Mouse (Mus musculus): ENCODE results near the gene Topaz1. TPM values are rescaled to one million over a fixed set of nuclear protein-coding genes. Genes with fewer than 3 reads are reported as not detected.

Topaz1 gene
- not detected for total RNA-seq (2021)
- long read RNA-seq, experiment 1 = 0 reads
- long read RNA-seq, experiment 2 = 0 reads

DNA sequence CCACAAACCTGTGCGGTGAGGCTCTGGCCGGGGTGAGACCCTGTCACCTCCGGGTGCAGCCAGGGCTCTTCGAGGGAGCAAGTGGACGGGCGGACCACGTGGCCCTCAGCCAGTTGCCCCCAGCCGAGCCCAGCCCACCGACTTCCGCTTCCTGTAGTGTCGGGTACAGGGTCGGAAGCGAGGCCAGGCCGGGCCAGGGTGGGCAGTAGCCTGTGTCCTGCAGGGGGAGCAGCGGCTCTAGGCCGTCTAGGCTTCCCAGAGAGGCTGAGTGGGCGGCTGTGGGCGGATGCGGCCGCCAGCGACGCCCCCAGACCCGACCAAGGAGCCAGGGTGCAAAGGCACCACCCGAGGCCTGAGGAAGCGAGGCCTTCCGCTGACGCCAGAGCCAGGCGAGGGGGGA is at the start of gene Topaz1:
Topaz1 (plus strand) TSS at position 287 of the 400 bp plus-strand sequence.
- no peak for DNase-seq

DNA sequence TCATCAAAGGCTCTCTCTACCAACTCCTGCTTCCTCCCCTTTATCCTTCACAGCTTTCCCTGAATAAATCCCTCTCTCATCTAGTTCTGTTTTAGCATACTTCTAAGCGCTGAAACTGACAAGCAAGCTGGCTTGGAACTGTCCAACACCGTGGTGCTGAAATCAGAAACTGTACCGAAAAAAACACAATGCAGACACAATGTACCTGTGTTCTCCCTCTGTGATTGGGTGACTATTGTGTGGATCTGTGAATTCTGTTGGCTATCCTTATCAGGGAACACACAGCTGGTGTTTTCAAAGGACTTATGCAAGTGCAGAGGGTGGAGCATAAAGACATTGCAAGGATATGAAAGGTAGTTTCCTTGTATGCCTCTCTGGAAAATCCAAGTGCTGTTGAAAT is 45.3 kb upstream of the Topaz1 start:
- DNase-seq = peak in 1 of 2 experiments; percentile 38

DNA sequence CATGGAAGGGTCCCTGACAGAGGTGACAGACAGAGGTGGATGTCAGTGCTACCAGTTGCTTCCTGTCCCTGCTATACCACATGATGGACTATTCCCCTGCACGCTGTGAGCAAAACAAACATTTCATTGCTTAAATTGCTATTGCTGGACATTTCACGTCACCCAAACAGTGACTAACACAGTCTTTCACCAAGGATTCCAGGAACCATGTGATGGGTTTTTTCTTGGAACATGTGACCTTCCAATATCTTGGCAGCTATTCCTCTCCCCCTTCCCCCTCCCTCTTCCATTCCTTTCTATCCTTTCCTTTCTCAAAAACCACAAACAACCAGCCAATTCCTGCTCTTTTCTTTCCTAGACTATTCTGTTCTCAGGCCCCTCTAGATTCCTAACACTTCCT is 33.3 kb upstream of the Topaz1 start:
- DNase-seq = no peak

DNA sequence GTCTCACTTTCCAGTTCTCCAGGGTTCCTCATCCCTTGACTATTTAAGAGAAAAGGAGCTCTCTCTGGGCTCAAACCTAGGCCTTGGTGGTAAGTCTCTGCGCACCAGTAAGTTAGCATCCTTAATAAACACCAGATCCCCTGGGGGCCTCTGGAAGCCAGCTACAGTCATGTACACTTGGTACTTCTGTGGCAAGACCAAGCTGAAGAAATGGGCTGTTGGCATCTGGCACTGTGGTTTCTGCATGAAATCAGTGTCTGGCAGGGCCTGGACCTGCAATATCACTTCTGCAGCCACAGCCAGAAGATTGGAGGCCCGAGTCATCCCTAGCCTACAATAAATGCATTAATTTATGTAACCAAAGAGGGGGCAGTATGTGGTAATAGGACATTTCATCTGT is 32.1 kb upstream of the Topaz1 start:
- DNase-seq = no peak

DNA sequence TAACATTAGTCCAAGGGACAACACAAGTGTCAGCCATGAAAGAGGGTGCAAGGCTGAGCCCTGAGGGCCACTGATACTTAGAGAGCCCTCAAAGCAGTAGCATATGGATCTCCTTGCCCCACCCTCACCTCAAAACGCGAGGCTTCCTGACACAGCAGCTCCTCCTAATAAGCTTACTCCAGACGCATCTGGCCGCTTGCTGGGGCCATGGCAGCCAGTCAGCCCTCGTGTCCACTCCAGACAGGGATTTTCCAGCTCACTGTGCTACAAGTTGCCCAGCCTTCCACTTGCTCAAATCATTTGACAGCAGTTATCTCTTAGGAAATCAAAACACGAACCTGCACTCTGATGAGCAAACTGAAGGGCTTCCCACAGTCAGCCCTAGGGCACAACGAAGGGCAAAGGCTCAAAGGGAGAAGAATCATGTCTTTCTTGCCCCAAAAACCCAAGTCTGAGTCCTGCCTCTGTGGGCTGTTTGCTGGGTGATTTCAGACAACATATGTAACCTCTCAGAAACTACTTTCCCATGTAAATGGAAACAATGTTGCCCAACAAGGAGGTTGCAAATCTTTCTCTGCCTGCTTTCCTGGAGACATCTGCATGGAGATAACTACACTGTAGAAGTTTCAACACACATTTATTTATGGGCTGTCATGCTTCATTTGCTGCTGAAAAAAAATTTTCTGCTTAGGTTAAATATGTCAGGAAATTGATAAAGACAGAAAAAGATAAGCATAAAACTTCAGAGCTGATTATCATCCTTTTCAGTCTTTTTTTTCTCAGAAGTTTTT is 30.8 kb upstream of the Topaz1 start:
- DNase-seq = no peak

DNA sequence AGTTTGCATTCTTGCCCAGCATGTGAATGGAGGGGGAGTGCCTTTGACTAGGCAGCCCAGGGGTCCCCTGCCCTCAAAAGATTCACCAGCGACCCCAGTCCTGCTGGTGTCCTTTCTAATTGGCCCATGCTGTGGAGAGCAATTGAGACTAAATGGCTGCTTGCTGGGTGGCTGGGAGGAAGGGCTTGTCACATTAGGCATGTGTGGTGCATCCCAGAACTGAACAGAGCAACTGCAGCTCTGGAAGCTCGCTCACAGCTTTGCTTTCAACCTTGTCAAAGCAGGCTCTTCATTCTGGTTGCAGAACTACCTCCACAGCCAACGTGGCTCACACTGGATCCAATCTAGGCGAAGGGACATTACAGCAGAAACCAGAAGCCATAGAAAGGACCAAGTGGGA is 24.9 kb upstream of the Topaz1 start:
- no peak for DNase-seq

DNA sequence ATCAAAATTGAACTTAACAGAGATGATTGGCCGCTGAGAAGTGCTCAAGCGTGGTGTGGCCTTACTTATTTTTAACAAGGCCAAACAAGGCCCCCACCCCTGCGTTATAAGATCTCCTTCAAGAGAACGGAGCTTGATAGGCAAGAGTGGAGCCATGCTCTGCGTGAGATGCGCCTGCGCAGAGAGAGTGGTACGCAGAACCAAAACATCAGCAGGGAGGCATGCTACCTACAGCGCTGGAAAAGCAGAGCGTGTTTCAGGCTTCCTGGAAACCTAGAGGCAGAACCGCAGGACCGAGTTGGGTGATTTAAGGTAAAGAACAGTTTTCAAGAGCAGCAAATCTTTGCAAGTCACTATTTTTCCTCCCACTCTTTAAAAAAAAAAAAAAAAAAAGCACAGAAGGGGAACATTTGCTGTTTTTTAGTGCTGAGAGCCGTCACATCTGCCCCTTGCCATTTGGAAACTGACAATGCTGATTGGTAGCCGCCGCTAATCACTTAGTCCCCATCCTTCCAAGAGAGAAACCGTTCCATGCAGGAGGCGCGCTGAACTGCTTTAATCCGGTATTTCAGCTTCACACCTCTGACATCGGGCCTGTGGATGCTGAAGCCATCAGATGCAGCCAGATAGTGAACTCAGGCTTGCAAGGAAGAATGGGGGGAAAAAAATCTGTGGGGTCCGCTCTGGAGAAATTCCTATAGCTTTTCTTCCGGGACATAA is 21.9 kb upstream of the Topaz1 start:
- DNase-seq = no peak

DNA sequence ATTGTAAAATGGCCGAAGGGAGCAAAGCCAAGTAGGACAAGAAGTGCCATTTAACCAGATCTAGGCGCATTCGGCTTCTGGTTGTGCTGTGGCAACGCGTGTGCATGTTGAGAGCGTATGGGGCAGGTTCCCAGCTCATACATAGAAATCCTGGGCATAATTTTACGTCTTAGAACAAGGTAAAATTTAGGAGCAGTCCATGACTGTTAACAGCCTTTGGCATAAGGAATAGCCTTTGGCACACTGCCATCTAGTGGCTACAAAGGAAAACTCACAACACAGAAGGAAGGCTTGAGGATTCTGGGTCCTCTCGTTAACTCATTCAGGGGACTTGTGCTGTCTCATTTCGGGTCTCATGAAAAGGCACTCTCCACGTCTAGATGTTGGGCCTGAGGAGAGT is 17.6 kb upstream of the Topaz1 start:
- DNase-seq = peak; percentile 34 to 51

DNA sequence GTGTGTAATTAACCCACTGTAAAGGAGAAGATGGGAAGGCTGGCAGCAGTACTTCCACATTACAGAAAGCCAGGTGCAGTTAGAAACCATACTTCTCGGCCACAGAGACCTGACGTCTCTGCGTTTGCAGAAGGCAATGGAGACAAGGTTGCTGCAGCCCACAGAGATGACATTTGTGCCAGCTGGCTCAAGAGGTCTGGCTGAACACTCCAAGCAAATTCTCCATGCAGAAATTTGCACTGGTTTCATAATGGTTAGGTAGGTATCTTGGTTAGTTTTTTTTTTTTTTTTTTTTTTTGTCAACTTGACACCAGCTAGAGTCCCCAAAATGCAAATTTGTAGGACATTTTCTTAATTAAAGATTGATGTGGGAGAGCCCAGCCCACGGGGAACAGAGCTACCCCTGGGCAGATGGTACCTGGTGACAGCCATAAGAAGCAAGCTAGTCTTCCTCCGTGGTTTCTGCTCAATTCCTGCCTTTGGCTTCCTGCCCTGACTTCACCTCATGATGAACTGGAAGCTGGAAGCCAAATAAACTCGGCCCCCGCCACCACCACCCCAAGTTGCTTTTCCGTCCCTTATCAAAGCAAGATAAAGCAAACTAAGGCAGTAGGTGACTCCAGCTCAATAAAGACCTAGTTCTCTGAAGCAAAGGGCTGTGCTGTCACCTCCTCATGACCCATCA is 14.9 kb upstream of the Topaz1 start:
- no peak for DNase-seq

DNA sequence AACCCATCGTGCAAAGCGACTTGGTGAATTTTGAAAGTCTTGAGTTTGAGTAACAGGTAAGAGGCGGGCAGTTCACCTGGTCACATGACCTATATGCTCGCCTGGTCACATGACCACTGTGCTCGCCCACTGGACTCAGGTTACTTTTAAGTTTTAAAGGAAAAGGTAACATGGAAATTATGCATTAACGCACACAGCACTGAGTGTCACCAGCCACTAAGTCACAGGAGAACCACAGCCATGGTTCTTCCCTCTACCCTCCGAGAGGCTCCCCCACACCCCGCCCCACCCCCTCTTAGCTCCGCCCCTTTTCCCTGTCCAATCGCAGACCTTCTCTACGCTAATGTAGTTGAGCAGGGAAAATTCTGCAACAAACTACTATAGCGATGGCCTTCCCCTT is 13.9 kb upstream of the Topaz1 start:
- DNase-seq = no peak

DNA sequence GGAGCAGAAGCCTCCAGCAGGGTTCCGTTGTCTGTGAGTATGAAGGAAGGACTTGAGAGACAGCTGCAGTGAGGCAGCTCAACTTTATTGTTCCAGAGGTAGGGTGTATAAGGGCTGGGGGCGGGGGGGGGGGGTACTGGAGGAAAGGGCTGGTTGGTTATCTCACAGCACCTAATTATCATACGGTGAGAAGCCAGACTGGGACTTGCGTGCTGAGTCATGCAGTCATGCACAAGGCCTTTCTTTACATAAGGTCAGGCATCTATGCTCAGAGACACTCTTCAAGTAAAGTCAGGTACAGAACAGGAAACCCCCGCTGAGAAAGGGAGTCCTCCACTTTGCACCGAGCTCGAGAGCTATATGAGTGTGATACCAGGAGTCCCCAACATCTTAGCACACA is 12.2 kb upstream of the Topaz1 start:
- no peak for DNase-seq

DNA sequence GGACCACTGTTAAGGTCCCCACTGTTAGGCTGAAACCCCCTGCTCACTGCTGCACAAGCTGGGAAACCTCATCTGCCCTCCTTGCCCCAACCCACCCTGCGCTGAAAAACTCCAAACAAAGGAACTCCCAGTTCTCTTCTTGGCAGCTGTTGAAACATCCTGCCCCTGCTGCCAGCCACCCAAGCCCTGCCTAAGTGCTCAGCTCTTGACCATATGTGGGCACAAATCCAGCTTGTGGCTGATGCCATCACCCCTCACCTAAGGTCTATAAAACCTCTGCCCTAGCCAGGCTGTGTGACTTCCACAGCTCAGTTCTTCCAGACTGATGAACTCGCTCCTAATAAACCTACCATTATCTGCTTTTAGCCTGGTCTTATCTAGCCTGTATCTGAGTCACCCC is 11.1 kb upstream of the Topaz1 start:
- no peak for DNase-seq

DNA sequence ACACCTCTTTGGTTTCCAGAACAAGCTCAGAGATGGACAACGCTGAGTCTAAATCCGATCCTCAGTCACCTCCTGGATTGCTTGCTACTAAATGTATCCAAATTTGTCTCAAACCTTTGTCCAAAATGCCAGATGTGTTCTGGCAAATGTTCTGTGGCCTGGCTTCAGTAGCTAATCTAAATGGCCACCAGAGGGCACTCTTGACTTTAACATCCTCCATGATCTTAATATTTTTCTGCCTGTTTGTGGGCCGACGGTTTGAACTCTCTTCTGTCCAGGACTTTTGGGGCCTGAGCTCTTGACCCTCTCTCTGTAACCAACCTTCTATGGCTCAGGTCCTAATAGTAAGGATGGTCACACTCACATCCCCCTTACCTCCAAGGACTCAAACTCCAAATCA is 10.4 kb upstream of the Topaz1 start:
- peak; percentile 57 to 73 for DNase-seq

DNA sequence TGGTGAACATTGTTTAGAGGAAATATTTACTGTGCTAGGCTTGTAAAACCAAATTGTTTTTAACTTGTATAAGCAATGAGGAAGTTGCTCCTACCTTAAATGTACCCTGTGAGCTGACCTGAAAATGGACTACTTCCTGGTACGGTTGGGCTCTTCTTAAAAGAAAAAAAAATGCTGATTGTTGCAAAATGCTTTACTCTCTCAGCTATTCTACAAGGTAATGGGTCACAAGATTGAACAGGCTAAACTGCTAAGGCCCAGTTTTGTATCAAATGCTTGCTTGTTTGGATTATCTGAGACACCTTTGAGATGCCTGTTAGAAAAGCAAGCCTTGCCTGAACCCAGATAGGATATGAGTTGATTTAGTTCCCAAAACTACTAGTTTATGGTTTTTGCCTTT is 1.3 kb upstream of the Topaz1 start:
- DNase-seq = no peak

DNA sequence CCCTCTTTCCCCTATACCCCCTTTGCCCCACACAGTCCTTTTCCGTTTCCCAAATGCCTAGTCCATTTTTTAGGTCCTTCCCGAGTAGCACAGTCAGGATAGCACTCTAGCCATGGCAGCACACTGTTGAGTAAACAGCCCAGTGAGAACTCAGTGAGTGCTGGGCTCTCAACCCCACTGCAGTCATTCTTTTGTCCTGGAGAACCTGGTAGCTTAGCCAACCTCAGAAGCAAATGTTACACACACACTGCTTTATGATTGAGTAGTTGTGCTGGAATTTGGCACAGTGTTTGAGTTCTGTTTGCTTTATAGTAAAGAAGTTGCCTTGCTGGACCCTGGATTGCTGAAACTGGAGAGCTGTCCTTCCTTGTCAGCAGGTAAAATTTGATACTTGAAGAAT is 10.5 kb downstream of the Topaz1 start:
- DNase-seq = no peak

DNA sequence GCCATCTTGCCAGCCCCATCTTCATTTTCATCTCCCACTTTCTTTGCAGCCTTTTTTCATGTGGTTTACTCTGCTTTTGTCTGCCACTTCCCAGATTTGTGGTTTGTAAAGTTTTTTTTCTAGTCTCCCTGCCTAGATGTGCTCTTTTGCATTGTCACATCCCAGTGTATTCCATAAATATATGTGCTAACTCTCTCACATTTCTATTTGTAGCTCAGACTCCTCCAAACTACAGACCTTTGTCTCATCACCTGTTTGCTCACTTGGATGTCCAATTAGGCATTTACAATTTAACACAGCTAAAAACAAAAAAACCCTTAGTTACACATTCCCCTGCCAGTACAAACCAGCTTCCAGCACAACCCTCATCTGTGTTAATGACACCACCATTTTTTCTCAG is 13.0 kb downstream of the Topaz1 start:
- DNase-seq = no peak

DNA sequence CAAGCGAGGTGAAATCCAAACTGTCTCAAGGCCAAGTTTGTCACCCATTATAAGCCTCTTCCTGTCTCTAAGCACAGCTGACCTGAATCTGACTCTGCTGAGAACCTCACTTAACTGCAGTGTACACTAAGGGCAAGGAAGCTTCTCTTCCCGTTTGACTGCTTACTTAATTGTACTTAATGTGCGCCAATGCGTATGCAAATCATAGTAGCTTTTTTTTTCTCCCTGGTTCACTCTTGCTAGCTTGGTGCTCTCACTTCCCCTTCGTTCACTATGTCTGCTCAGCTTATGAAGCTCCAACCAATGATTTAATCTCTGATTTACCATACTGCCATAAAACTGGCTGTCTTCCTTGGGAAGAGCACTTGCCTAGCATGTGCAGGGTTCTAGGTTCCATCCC is 38.1 kb downstream of the Topaz1 start:
- DNase-seq = no peak

DNA sequence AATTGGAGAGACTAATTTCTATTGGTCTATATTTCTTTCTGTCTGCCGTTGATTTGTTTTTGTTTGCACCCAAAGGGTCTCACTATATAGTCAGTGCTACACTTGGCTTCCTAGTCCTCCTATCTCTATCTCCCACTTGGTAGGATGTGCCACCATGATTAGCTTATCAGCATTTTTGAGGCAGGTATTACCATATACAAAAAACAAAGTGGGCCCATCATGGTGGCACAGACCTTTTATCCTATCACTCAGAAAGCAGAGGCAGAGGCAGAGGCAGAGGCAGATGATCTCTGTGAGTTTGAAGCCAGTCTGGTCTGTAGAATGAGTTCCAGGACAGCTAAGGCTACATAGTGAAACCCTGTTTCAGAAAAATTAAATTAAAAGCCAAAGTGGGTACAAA is 39.4 kb downstream of the Topaz1 start:
- no peak for DNase-seq

DNA sequence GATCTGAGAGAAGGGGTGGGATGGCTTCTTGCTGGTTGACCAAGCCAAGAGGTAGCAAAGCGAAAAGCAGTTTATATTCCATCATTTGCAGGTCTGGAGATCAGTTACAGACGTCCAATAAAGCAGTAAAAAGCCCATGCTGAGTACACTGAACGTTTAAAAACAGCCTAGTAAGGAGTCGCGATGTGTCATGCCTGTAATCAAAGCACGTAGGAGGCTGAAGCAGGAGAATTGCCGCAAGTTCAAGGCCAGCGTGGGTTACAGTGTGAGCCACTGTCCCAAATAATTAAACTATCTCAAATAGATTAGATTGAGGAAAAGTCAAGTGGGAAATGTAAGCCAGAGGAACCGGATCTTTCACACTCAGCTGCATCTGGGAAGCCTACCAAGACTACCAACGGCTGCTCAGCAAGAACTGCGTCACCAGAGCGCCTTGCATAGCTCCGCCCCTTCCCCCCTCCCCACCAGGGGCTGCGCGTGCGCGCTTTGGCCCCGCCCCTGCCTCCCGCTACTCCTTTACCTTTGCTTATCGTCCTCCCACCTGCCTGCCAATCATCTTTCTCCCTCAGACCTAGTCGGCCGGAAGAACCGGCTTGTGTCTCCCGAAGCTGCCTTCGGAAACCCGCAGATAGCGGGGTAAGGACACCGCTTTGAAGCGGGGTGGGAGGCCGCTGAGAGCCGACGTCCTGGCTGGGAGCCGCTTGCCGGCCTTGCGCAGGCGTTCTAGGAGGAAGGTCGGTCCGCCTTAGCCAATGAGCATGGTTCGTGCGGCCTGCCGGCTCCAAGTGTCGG is 58.1 kb downstream of the Topaz1 start, which contains the start of gene Tcaim:
Tcaim (plus strand) TSS at position 487 of the 792 bp plus-strand sequence.
- peak; percentile 94 to 95 for DNase-seq

DNA sequence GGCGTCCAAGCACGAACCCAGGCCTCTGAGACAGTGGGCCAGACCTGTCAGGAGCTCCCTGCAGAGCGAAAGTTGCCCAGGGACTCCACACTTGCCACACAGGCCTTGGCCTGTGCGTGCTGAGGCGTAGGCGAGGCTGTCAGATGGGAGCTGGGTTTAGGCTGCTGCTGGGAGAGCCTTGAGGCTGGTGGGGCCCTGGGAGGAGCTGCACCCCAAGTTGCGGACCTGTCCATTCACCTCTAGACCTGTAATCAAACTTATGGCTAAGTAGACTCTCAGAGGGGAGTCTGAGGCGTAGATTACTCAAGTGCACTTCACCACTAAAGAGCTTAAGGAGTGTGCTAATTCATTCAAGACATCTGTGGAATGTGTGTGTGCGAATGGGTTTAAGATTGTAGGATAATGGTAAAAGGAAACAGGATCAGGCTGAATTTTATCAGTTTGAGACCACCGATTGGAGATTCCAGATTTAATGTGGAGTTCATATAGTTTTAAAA is 58.7 kb downstream of the Topaz1 start:
- no peak for DNase-seq

DNA sequence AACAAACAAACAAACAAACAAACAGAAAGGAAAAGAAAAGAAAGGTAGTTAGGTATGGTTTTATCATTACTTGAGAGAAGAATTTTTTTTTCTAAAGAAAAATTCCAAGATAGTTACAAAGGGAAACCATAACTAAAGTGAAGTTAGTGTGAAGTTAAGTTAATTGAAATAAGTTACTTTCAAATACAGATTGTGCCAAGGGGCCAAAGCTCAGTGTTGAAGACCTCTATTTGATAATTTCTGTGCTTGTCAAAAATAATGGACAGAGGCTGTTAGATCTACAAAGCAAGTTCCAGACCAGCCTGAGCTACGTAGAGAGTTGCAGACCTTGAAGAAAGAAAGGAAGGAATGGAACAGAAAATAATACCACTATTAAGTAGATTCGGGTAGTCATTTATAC is 60.0 kb downstream of the Topaz1 start:
- no peak for DNase-seq

DNA sequence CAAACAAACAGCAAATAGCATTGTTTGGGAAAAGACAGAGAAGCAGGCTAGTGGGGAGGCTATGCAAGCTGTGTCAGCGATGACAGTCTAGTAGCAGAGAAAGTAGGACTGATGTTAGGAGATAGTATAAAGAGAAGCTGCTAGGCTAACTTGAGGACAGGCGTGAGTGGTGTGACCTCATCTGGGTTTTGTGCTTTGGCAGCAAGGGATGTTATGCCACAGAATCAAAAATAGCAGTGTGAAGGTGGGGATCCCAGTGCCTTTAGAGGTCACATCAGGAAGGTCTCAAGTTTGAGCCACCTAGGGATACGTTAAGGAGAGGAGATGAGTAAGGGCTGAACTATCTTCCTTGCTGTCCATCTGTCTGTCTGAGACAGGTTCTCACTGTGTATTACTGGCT is 63.1 kb downstream of the Topaz1 start:
- DNase-seq = peak; percentile 51 to 66

All from heart, adult 18-20 months (tissue).